Mouse (Mus musculus) heart, postnatal 14 days (tissue): ENCODE measurements at regions not wholly inside any gene's neighbourhood (a gene's known extent, or its start where the extent isn't known, plus 50 kb on each side); places are given as distances from the start of the nearest gene placed in this dataset.

ENCODE experiments used
- DNase-seq, 2 experiments: peaks; one replicate each; pipeline ENCODE4 v3.0.0; 2021 to 2022
- intact Hi-C: fragments of 180-260 bp; cut with DNase I; formaldehyde crosslinking; loops from one replicate; pipeline ENCODE4 v1.15.1; 2025

- no peak for DNase-seq
- intact Hi-C loops: loop anchor here (10.0 kb wide), 1 partner anchor 110 kb away; no protein-coding TSS in a partner anchor
Measured at GRCm38 (mm10) chr10:105704472-105705235, 130.4 kb upstream of the Tmtc2 start.

- DNase-seq: no peak
- intact Hi-C loops: no loop called here
Measured at GRCm38 (mm10) chr10:105693131-105693530, 118.9 kb upstream of the Tmtc2 start.

- DNase-seq: no peak
- intact Hi-C loops: no loop called here
Measured at GRCm38 (mm10) chr10:105689388-105689787, 115.1 kb upstream of the Tmtc2 start.

GRCm38 (mm10) chr10:105688879-105689278 lies 114.6 kb upstream of the Tmtc2 start:
- intact Hi-C loops: no loop called here
- DNase-seq: no peak

GRCm38 (mm10) chr10:105686876-105687275 lies 112.6 kb upstream of the Tmtc2 start:
- DNase-seq: no peak
- intact Hi-C loops: no loop called here

- intact Hi-C loops: no loop called here
- no peak for DNase-seq
Measured at GRCm38 (mm10) chr10:105679598-105679997, 105.3 kb upstream of the Tmtc2 start.

GRCm38 (mm10) chr10:105666959-105667358 lies 92.7 kb upstream of the Tmtc2 start:
- intact Hi-C loops: no loop called here

GRCm38 (mm10) chr10:105660761-105661160 lies 86.5 kb upstream of the Tmtc2 start:
- intact Hi-C loops: no loop called here

More at GRCm38 (mm10) chr10:105666959-105667358, 92.7 kb upstream of the Tmtc2 start:
- DNase-seq: no peak

GRCm38 (mm10) chr10:105656788-105657187 lies 82.5 kb upstream of the Tmtc2 start:
- intact Hi-C loops: no loop called here
- DNase-seq: no peak

More at GRCm38 (mm10) chr10:105660761-105661160, 86.5 kb upstream of the Tmtc2 start:
- DNase-seq: no peak

- intact Hi-C loops: no loop called here
- no peak for DNase-seq
Measured at GRCm38 (mm10) chr10:105652475-105652874, 78.2 kb upstream of the Tmtc2 start.

- DNase-seq: no peak
- intact Hi-C loops: no loop called here
Measured at GRCm38 (mm10) chr10:105639011-105639451, 64.8 kb upstream of the Tmtc2 start.

GRCm38 (mm10) chr10:105638500-105638899 lies 64.2 kb upstream of the Tmtc2 start:
- intact Hi-C loops: no loop called here
- no peak for DNase-seq

GRCm38 (mm10) chr10:105626842-105627241 lies 52.6 kb upstream of the Tmtc2 start:
- intact Hi-C loops: no loop called here
- no peak for DNase-seq

GRCm38 (mm10) chr10:105625324-105625950 lies 51.2 kb upstream of the Tmtc2 start:
- intact Hi-C loops: no loop called here
- no peak for DNase-seq
